Mouse (Mus musculus): ENCODE measurements around the gene Med16.
A peak's percentile ranks its signal among the peaks of the same experiment; 100 is the strongest.

Med16 gene

GRCm38 (mm10) chr10:79858416-79859074 is 50.2 kb downstream of the Med16 start:
- DNase-seq, result peak; percentile 86 to 94

- DNase-seq, result peak in 1 of 2 experiments; percentile 28
Observed at GRCm38 (mm10) chr10:79857894-79858293, 50.8 kb downstream of the Med16 start.

- DNase-seq, result peak; percentile 67 to 71
Observed at GRCm38 (mm10) chr10:79857452-79857811, 51.3 kb downstream of the Med16 start.

- no peak for DNase-seq
Observed at GRCm38 (mm10) chr10:79856704-79857451, 51.8 kb downstream of the Med16 start.

GRCm38 (mm10) chr10:79856280-79856679 is 52.4 kb downstream of the Med16 start:
- peak; percentile 54 for DNase-seq

GRCm38 (mm10) chr10:79855558-79856184 is 53.1 kb downstream of the Med16 start:
- peak; percentile 69 to 71 for DNase-seq

GRCm38 (mm10) chr10:79854801-79855541 is 53.8 kb downstream of the Med16 start:
- DNase-seq, result peak; percentile 87 to 88

GRCm38 (mm10) chr10:79853860-79854795 is 54.6 kb downstream of the Med16 start, which contains the start of gene Ptbp1:
Gene Ptbp1 (plus strand): TSS chr10:79854427.
- DNase-seq, result peak; percentile 100

GRCm38 (mm10) chr10:79853392-79853791 is 55.3 kb downstream of the Med16 start:
- peak; percentile 98 to 99 for DNase-seq

GRCm38 (mm10) chr10:79852827-79853226 is 55.9 kb downstream of the Med16 start:
- peak in 1 of 2 experiments; percentile 45 for DNase-seq

GRCm38 (mm10) chr10:79852107-79852789 is 56.5 kb downstream of the Med16 start:
- no peak for DNase-seq

- DNase-seq, result no peak
Observed at GRCm38 (mm10) chr10:79851653-79852052, 57.1 kb downstream of the Med16 start.

GRCm38 (mm10) chr10:79849941-79850628 is 58.6 kb downstream of the Med16 start:
- no peak for DNase-seq

GRCm38 (mm10) chr10:79846553-79846952 is 62.2 kb downstream of the Med16 start:
- no peak for DNase-seq

Measured in cerebellum, postnatal 10 days (tissue).